Mouse (Mus musculus): ENCODE results near the gene Ttc22. TPM values are rescaled to one million over a fixed set of nuclear protein-coding genes. Genes with fewer than 3 reads are reported as not detected.

Ttc22 gene
- polyA plus RNA-seq (2012; ENCODE audit: insufficient read depth, insufficient read length, missing spikeins), result not detected in 2 replicates

- Histone ChIP-seq H3K27ac (replicated peaks; ENCODE audit: low read depth, low read length) (no peak within 1 kb of the TSS), H3K4me1 (ENCODE audit: control insufficient read depth, insufficient read depth, insufficient read length, low read length) (no peaks in the 10 kb centered on the region), H3K4me3 (ENCODE audit: insufficient read depth, low read depth, low read length) (no peak within 1 kb of the TSS)
Observed at GRCm38 (mm10) chr4:106622030-106622493, at the start of gene Ttc22. Gene Ttc22, plus strand, starts transcription at chr4:106622432.

DNA sequence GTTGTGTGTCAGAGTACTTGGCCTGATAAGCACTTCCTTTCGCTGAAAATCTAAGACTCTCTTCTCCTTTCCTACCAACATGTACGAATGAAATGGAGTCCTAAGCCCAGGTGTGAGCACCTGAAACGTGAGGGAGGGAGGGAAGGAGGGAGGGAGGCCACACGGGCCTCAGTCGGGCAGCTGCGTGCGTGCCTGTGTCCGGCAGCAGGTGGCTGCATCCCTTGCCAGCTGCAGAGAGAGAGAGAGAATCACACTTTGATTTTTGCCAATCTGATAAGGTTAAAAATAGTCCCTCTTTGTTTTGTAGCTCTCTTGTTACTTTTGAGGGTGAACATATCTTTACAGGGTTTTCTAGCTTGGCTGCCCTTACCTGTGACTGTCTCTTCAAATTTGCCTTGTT lies 47.2 kb upstream of the Ttc22 start:
- no peak overlapping the region for H3K27ac ChIP-seq (replicated peaks; ENCODE audit: low read depth, low read length)
- H3K4me1 ChIP-seq (ENCODE audit: control insufficient read depth, insufficient read depth, insufficient read length, low read length), result no peaks in the 10 kb centered on the region
- H3K4me3 ChIP-seq (ENCODE audit: insufficient read depth, low read depth, low read length), result no peak overlapping the region

DNA sequence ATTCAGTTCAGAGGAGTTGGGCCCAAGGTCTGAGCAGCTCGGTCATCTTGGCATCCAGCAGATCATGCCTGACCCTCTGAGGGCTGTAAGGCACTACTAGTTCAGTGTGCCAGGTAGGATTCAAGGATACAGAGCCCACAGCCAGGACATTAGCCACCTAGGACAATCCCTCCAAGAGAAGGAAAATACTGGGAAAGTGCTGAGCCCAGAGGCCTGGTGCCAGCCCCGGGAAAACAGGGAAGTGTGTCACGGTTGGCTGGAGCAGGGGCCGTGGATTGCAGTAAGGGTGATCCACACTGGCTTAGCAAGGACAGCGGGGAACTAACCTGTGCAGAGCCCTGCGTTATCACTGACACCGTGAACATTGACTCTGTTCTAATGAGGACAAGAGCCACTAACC lies 44.7 kb upstream of the Ttc22 start:
- H3K4me1 ChIP-seq (ENCODE audit: control insufficient read depth, insufficient read depth, insufficient read length, low read length), result no peaks in the 10 kb centered on the region
- H3K4me3 ChIP-seq (ENCODE audit: insufficient read depth, low read depth, low read length), result no peak overlapping the region
- no peak overlapping the region for H3K27ac ChIP-seq (replicated peaks; ENCODE audit: low read depth, low read length)

- no peak overlapping the region for H3K27ac ChIP-seq (replicated peaks; ENCODE audit: low read depth, low read length)
- no peak overlapping the region for H3K4me3 ChIP-seq (ENCODE audit: insufficient read depth, low read depth, low read length)
- no peaks in the 10 kb centered on the region for H3K4me1 ChIP-seq (ENCODE audit: control insufficient read depth, insufficient read depth, insufficient read length, low read length)
Observed at GRCm38 (mm10) chr4:106581176-106581864, 40.9 kb upstream of the Ttc22 start.

- no peaks in the 10 kb centered on the region for H3K4me1 ChIP-seq (ENCODE audit: control insufficient read depth, insufficient read depth, insufficient read length, low read length)
- H3K4me3 ChIP-seq (ENCODE audit: insufficient read depth, low read depth, low read length), result no peak overlapping the region
- no peak overlapping the region for H3K27ac ChIP-seq (replicated peaks; ENCODE audit: low read depth, low read length)
Observed at GRCm38 (mm10) chr4:106581865-106582204, 40.4 kb upstream of the Ttc22 start.

GRCm38 (mm10) chr4:106582428-106583153 lies 39.6 kb upstream of the Ttc22 start:
- no peaks in the 10 kb centered on the region for H3K4me1 ChIP-seq (ENCODE audit: control insufficient read depth, insufficient read depth, insufficient read length, low read length)
- H3K27ac ChIP-seq (replicated peaks; ENCODE audit: low read depth, low read length), result no peak overlapping the region
- H3K4me3 ChIP-seq (ENCODE audit: insufficient read depth, low read depth, low read length), result no peak overlapping the region

DNA sequence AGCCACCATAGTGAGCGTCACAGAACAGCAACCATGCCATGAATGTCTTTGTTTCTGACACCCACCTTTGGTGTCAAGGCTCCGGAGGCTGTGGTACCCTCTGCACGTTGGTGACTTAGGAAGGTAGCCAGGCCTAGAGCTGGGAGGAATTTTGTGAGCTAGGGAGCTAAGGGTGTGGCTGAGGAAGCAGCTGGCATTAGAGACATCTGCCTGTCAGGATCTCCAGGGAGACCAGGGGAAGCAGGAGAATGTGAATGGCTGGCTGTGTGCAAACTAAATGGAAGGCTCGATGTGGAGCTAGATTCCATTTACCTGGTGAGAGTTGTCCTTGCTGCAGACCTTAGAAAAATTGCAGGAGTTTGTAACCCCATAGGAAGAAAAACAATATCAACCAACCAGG lies 37.6 kb upstream of the Ttc22 start:
- no peak overlapping the region for H3K4me3 ChIP-seq (ENCODE audit: insufficient read depth, low read depth, low read length)

GRCm38 (mm10) chr4:106587075-106587474 lies 35.2 kb upstream of the Ttc22 start:
- H3K4me1 ChIP-seq (ENCODE audit: control insufficient read depth, insufficient read depth, insufficient read length, low read length), result no peaks in the 10 kb centered on the region
- H3K4me3 ChIP-seq (ENCODE audit: insufficient read depth, low read depth, low read length), result no peak overlapping the region
- no peak overlapping the region for H3K27ac ChIP-seq (replicated peaks; ENCODE audit: low read depth, low read length)

More for the DNA sequence above, 37.6 kb upstream of the Ttc22 start:
- no peak overlapping the region for H3K27ac ChIP-seq (replicated peaks; ENCODE audit: low read depth, low read length)
- no peaks in the 10 kb centered on the region for H3K4me1 ChIP-seq (ENCODE audit: control insufficient read depth, insufficient read depth, insufficient read length, low read length)

- no peaks in the 10 kb centered on the region for H3K4me1 ChIP-seq (ENCODE audit: control insufficient read depth, insufficient read depth, insufficient read length, low read length)
- no peak overlapping the region for H3K27ac ChIP-seq (replicated peaks; ENCODE audit: low read depth, low read length)
- no peak overlapping the region for H3K4me3 ChIP-seq (ENCODE audit: insufficient read depth, low read depth, low read length)
Observed at GRCm38 (mm10) chr4:106590142-106590541, 32.1 kb upstream of the Ttc22 start.

- H3K4me1 ChIP-seq (ENCODE audit: control insufficient read depth, insufficient read depth, insufficient read length, low read length), result no peaks in the 10 kb centered on the region
- no peak overlapping the region for H3K4me3 ChIP-seq (ENCODE audit: insufficient read depth, low read depth, low read length)
Observed at GRCm38 (mm10) chr4:106590871-106591270, 31.4 kb upstream of the Ttc22 start.

DNA sequence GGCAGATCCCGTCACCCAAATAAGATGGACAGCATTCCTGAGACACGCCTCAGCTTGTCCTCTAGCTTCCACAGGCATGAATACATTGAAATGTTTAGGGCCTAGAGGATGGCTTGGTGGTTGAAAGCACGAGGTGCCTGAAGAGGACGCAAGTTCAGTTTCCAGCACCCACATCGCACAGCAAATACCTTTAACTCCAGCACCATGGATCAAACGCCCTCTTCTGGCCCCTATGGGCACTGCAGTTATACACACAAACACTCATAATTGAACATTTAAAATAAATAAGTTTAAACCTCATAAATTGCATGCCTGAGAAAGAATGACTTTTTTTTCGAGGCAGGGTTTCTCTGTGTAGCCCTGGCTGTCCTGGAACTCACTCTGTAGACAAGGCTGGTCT lies 28.6 kb upstream of the Ttc22 start:
- no peak overlapping the region for H3K4me3 ChIP-seq (ENCODE audit: insufficient read depth, low read depth, low read length)
- H3K27ac ChIP-seq (replicated peaks; ENCODE audit: low read depth, low read length), result no peak overlapping the region
- no peaks in the 10 kb centered on the region for H3K4me1 ChIP-seq (ENCODE audit: control insufficient read depth, insufficient read depth, insufficient read length, low read length)

More at GRCm38 (mm10) chr4:106590871-106591270, 31.4 kb upstream of the Ttc22 start:
- H3K27ac ChIP-seq (replicated peaks; ENCODE audit: low read depth, low read length), result no peak overlapping the region

- no peak overlapping the region for H3K27ac ChIP-seq (replicated peaks; ENCODE audit: low read depth, low read length)
- H3K4me3 ChIP-seq (ENCODE audit: insufficient read depth, low read depth, low read length), result no peak overlapping the region
- H3K4me1 ChIP-seq (ENCODE audit: control insufficient read depth, insufficient read depth, insufficient read length, low read length), result no peaks in the 10 kb centered on the region
Observed at GRCm38 (mm10) chr4:106596200-106596599, 26.0 kb upstream of the Ttc22 start.

DNA sequence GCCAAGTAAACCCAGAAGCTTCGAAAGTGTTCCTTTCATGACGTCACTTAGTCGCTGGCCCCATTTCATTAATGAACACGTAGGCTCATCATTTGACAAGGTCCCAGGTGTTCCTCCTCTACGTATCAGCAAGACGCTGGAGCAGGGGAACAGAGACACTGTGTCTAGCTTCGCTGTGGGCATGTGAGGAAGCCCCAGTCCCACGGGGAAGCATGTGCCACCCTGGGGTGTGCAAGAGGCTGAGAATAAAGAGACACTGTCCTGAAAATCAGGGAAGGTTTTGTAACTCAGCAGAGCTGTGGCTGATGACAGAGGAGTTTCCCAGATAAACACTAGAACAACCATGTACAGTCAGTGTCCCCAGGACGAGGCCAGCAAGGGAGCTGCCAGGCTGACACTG lies 25.2 kb upstream of the Ttc22 start:
- H3K4me1 ChIP-seq (ENCODE audit: control insufficient read depth, insufficient read depth, insufficient read length, low read length), result no peaks in the 10 kb centered on the region
- H3K4me3 ChIP-seq (ENCODE audit: insufficient read depth, low read depth, low read length), result no peak overlapping the region
- H3K27ac ChIP-seq (replicated peaks; ENCODE audit: low read depth, low read length), result no peak overlapping the region

DNA sequence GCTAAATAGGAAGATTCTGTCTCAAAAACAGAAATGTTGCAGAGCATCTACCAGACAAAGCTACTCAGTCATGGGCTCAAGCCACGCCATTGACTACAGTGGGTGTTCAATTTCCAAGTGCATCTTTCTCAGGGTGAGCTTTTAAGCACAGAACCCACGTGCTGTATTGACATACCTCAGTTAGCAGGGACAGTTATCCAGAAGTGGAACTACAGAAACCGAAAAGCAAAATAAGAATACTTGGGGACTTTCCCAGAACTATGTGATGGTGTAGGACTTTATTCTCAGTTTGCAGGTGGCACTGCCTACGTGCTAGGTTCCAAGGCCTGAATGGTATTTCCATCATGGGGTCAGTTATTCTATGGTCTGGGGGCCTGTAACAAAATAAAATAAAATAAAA lies 24.5 kb upstream of the Ttc22 start:
- H3K4me3 ChIP-seq (ENCODE audit: insufficient read depth, low read depth, low read length), result no peak overlapping the region
- H3K27ac ChIP-seq (replicated peaks; ENCODE audit: low read depth, low read length), result no peak overlapping the region
- no peaks in the 10 kb centered on the region for H3K4me1 ChIP-seq (ENCODE audit: control insufficient read depth, insufficient read depth, insufficient read length, low read length)

DNA sequence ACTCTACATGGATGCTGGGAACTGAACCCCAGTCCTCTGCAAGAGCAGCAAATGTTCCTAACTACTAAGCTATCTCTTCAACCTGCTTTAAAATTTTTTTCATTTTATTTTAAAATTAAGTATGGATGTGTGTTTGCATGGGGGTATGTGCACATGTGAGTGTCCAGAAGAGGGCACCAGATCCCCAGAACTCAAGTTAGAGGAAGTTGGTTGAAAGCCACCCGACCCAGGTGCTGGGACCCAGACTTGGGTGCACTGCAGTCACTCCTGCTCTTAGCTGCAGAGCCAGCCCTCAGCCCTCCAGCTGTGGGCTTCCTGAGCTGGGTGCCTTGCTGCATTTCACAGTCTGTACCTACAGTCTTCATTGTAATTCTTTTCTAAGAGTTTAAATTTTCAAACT lies 22.8 kb upstream of the Ttc22 start:
- Histone ChIP-seq H3K27ac (replicated peaks; ENCODE audit: low read depth, low read length) (no peak overlapping the region), H3K4me3 (ENCODE audit: insufficient read depth, low read depth, low read length) (no peak overlapping the region), H3K4me1 (ENCODE audit: control insufficient read depth, insufficient read depth, insufficient read length, low read length) (no peaks in the 10 kb centered on the region)

DNA sequence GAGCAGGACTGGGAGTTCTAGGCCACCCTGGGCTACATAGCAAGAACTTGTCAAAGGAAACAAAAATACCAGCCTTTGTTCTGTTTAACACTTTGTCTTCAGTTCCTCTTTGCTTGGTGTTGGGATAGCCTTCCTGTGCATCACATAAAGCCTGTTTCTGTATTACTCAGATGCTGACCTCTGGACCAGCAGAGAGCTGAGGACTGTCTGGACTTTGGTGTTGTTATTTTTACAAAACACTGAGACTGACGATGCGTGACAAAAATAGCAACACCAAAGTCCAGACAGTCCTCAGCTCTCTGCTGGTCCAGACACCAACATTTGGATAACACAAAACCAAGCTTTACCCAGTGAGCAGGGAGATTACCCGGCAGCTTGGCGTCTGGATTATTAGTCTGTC lies 21.5 kb upstream of the Ttc22 start:
- H3K4me1 ChIP-seq (ENCODE audit: control insufficient read depth, insufficient read depth, insufficient read length, low read length), result no peaks in the 10 kb centered on the region
- no peak overlapping the region for H3K27ac ChIP-seq (replicated peaks; ENCODE audit: low read depth, low read length)
- no peak overlapping the region for H3K4me3 ChIP-seq (ENCODE audit: insufficient read depth, low read depth, low read length)

All from brown adipose tissue, adult 24 weeks (tissue).